Mouse (Mus musculus) kidney, adult 9 months (tissue): Measurements from ENCODE around the gene Spop.
A peak's percentile ranks its signal among the peaks of the same experiment; 100 is the strongest.

Experiments used
- DNase-seq: peaks from one replicate; pipeline ENCODE4 v3.0.0; 2022

The Spop gene

GRCm38 (mm10) chr11:95532353-95533072 is 118.6 kb downstream of the Spop start:
- no peak for DNase-seq

GRCm38 (mm10) chr11:95533484-95534160 is 119.7 kb downstream of the Spop start:
- peak; percentile 88 for DNase-seq

GRCm38 (mm10) chr11:95538378-95539104 is 124.7 kb downstream of the Spop start:
- DNase-seq: peak; percentile 62

- no peak for DNase-seq
Measured at GRCm38 (mm10) chr11:95540637-95541385, 126.9 kb downstream of the Spop start.
